Mouse (Mus musculus) gonadal fat pad, adult 2 months (tissue): ENCODE results near the gene Vegfd. TPM values are rescaled to one million over a fixed set of nuclear protein-coding genes. Genes with fewer than 3 reads are reported as not detected.
A peak's percentile ranks its signal among the peaks of the same experiment; 100 is the strongest.

Source experiments
- DNase-seq: peaks from one replicate; pipeline ENCODE4 v3.0.0-alpha.2; 2012; ENCODE audit warnings: low read depth
- polyA plus RNA-seq: library from polyadenylated mRNA; depleted of rRNA; stranded (reverse); fragments of >200 nt; gene quantifications from 2 replicates; pipeline ENCODE4 v1.2.3, GENCODE M21; 2012; rRNA removed

Gene Vegfd
- polyA plus RNA-seq = 8.1 and 10.4 TPM in 2 replicates

DNA sequence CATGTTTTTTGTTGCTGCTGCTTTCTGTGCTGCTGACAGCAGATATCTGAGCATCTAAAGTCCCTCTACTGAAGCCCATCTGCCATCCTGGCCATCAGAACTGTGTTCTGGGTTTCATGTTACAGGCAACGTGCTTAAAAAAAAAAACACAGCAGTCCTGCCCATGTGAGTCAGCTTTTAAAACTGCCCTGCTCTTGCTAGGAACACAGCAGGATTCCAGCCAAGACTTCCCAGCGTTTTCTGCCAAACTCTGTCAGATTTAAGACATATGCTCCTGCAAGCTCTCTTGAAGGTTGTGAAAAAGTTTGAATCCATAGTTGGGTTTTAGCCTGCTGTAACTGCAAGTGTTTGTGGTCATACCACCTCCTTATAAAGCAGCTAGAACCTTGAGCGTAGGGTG is at the start of gene Vegfd:
TSS of gene Vegfd (plus strand) at position 298 of the 400 bp plus-strand sequence.
- DNase-seq = no peak

DNA sequence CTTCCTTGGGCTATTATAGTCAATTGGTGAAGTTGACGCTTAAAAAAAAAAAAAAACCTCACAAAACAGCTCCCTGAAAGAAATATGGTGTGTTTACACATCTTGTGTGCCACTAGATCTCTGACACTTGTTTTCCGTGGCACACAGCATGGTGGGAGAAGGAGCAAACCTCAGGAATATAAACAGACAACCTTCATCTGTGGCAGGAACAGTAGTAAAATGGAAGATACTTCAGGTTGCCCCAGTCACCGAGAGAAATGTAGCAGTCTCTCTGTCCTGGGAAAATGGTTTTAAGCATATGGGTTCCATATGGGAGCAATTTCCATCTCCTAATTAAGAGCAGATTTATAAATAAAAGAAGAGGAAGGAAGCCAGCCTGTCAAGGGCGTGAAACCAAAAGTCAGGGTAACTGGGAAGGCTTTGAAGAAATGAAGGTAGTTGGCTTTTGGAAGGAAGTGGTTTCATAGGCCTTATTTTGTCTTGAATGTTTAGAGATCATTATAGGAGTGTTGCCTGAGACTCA is 49.7 kb upstream of the Vegfd start:
- DNase-seq = no peak

DNA sequence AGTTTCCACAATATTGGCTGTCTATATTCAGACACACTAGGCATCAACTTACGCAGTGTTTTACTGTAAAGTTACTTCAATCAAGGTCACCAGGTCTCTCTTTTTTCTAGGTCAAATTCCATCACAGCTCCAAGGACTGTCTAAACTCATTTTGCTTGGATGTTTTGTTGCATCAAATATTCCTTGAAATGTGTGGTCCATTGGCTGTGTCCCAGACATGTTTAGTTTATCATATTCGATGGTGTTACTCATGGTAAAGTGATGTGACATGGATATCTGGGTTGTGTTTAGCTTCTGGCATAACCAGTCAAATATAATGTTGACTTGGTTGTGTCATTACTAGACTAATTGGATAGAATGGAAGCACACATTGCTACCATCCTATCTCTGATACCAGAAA is 42.8 kb upstream of the Vegfd start:
- no peak for DNase-seq

DNA sequence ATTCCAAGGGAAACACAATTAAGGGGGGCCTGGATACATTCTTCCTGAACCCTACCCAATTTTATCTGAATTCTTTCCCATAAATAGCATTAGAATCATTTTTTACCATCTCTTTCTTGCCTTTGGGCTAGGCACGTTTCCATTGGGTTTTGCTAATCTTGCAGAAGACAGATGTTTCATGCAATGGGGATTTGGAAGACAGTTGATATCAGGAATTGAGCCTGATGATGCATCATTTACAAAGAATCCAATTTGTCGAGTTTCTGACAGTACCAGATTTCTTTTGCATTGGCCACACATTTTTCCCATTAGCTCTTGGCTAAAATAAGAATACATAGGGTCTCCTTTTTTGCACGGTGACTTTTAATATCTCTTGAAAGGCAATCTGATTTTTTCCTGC is 42.4 kb upstream of the Vegfd start:
- DNase-seq = no peak

DNA sequence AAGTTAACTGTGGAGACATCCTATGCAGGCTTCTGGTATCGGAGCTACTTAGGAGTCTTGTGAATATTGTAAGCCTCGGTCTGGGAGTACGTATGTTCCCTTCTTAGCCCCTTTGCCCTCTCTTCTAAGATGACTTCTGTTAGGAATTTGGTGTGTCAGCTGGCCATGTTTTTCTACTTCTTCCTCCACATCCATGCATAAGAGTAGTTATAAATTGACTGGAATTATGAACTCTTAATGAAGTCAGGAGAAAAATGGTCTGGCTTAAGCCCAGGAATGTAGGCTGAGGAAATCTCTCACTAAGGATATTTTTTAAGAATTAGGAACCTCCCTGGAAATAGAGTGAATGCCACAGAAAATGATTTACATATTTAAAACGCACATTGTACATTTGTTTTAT is 34.6 kb upstream of the Vegfd start:
- no peak for DNase-seq

DNA sequence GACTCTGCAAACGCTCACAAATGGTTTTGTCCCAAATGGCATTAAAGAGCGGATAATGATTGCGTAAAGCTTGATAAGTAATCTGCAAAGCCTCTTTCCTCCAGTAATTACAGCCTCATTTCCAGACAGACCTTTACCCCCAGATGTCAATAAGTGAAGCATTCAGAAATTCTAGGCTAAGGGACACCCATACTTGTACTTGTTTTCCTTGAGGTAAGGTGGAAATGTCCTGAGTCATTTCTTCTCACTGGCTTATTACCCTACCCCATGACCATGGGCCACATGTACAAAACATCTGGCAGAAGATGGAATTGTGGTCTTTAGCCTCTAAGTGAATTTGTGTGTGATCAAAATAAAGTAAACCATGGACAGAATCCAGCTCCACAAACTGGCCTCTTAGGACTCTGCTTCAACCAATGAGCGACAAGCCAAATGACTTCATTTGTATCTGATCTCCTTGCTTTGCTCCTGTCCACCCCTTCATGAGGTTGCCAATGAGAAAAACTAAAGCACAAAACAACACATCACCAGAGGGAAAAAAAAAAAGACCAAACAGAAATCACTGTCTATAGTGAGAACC is 27.7 kb upstream of the Vegfd start:
- DNase-seq = no peak

DNA sequence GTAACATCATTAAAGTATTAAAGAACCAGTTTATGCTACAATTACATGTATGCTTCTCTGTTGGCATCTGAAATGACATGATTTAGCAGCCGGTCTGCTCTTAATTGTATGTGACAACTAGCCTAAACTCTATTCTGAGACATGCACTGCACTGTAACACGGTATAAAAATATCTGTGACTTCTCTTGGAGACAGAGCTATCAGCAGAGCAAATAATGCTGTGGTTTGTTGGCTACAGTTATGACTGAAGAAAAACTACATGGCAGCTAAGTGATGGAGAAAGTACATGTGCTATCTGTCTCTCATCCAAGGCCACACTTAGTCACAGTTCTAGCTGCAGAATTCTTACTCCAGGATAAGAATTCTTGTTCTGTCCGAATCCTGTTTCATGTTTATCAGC is 24.2 kb upstream of the Vegfd start:
- DNase-seq = no peak

DNA sequence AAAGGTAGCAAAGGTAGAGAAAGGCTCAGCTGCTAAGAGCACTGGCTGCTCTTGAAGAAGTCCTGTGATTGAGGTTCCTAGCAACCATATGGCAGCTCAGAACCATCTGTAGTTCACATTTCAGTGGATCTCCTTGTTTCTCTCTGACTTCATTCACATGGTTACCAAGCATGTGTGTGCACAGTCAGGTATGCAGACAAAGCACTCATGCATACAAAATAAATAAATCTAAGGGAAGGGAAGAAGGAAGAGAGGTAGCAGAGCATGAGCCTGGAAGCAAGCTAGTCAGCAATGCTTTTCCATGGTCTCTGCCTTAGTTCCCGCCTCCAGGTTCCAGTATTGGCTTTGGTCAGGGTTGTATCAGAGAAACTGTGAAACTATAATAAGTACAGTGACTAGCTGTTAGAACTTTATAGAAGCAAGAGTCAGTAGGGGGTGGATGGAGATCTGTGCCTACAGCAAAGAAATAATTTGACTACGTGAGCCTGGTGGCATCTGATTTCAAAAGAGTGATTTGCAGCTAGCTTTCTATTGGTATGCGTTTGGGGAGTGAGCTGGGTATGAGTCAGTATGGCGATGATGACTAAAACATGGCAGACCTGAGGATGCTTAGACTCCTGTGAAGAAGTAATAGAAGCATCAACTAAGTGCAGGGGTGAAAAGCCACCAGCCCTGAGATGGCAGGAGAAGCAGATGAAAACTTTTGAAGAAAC is 7.9 kb upstream of the Vegfd start:
- DNase-seq = no peak

DNA sequence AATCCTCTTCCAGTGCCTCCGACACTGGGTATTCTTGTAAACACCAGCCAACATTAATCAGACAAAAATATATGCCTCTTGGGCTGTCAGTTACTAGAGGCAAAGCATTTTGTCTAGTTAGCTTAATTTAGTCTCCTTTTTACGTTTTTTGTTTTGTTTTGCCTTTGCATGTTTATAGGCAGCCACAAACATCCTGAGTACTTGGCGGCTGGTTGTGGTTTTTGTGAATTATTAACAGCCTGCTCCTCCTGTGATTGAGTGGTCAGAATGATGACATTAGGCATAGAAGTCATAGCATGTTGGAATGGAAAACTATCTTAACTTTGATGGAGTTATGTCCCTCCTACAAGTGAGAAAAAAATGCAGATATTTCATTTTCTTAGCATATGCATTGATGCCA is 2.6 kb upstream of the Vegfd start:
- no peak for DNase-seq

DNA sequence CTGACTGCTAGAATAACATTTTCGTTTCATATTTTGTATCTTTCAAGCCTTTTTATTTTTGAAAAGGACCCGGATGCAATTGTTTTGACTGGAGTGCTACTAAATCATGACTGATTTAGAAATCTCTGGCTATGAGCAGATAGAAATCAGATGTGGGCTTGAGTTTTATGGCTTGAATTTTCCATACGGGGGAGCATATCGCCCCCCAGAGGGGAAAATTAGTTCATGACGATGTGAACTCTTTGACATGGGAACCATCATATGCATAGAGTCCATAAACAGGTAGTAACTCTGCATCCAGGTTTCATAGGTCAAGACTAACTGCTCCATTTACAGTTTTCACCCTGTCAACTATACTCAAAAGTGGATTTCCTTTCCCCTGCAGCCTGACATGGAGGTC is 1.4 kb downstream of the Vegfd start:
- DNase-seq = no peak

DNA sequence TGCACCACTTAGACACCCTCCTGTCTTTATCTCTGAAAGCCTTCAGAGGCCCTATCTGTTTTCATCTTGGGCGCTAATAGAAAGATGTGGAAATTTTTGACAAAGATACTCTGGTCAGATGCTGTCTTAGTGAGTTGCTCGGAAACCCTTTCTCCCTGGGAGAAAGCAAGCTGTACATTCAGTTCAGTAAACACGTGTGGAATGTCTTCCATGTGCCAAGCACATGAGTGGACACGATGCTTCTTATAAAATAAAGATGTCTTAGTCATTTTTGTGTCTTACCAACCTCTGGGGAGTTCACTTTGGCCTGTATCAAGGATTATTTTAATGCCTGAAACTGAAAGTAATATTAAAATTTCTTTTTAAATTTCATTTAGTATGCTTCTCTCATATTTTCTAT is 6.5 kb downstream of the Vegfd start:
- DNase-seq = no peak

DNA sequence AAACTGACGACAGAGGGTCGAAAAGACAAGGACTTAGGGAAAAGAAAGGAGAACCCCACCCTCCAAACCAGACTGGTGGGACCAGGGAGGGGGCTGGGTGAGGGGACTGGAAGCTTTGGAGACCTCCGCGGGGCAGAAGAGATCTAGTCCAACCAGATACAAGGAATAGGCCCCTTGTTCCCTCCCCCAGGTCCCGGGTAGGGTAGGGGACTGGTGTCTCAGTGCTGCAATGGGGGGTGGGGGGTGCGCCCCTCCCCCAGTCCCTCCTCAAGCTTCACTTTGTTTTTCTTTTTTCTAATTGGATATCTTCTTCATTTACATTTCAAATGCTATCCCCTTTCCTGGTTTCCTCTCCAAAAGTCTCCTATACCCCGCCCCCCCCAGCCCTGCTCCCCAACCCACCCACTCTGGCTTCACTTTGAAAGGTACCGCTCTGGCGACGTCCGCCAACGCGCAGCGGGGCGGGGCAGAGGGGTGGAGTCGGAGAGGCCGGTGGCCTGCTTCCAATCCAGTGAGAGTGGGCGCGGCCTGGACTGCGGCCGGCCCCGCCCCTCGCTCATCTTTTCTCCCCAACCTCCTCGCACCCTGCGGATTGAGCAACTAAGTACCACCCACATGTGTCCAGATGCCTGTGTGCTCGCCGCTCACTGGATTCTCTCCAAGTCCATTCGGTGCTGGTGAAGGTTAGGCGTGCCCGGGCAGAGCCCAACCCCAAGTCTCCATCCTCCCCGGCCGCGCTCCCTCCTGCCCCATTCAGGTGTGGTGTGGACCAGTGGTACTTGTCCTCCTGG is 8.6 kb downstream of the Vegfd start:
- DNase-seq = peak; percentile 40

DNA sequence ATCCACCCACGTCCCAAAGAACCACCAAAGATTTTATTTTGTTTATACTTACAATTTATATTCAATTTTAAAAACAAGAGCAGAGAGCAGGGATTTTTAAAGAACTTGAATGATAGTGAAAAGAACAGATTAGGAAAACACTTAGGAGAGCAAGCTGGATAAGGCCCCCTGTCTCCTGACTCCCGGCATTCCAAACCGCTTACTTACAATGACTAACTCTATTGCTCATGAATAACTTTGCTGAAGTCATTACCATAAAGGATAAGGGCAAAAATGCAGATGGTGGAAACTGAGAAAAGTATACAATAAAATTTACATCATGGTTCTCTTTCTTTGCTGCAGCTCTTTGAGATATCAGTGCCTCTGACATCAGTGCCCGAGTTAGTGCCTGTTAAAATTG is 20.9 kb downstream of the Vegfd start:
- DNase-seq = no peak

DNA sequence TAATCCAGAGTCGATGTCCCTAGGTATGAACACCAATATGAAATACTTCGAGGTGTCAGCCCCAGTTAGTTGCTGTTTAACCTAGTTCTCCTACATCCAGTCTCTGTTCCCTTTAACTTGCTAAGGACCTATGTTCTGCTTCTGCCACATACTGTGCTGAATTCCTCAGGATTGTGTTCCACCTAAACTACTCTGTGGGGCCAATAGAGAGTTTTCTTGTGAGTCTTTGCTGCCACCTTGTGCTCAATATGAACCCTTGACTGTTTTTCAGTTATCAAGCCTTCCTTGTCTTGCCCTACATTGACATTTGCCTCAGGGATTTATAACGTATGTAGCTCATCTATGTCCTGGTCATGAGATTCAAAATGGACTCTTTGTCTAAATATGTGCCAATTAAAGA is 25.3 kb downstream of the Vegfd start:
- no peak for DNase-seq

DNA sequence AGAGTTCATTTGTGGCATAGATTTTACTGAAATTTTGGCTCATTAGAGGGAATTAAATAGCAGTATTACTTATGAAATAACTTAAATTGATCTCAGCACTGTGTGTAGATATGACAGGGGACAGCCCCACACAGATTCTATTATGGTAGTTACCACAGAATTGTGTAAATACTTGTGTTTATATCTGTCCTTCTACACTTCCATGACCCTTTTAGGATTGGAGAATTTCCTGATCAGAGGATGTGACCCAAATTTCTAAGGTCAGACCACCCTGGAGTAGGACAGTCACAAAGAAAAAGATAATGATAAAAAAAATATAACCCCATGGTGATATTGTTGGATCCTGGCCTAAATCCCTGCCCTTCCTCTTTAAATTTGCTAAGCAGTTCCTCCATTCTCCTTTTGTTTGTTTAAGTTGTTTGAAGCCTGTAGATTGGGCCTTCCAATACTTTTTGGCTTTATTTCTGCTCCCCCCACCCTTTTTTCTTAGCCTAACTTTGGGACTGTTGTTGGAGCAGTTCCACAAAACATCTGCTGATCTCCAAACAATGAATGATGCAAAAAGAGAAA is 32.0 kb downstream of the Vegfd start:
- DNase-seq = no peak

DNA sequence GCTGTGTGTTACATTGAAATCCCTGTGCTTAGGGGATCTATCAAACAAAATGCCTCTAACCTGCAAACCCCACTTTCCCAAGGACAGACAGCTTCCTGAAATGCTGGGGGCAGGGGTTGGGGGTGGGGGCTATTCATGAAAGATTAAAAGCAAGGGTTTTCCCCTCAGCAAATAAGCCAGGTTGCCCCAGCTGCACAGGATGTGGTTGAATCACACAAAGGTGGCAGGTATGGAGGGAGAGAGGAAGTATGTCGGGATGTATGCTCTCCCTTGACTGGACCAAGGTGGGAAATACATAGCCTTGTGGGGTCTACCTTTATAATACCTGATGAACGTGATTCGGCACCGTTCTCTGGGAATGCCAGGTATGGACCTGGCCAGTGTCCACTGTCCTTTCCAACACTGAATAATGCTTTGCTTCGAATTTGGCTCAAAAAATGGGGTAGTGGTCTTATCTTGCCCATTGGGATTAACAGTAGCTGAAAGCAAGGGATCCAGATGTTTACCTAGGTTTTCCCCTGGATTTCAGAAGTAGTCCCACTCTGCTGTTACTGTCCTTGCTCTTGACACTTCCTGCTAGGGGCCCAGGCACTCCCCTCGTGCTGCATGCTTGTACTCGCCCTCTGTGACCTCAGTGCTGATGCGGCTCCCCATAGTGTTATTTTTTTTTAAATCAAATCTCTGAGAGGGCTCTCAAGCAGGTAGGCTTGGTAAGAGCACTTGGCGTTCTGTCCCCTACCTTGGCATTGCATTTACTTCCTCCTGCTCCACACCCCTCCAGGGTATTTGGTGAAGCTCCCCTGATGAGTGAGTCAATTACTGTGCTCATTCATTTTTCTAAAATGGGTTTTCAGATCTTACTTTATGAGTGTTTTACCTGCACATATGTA is 33.2 kb downstream of the Vegfd start:
- DNase-seq = no peak

DNA sequence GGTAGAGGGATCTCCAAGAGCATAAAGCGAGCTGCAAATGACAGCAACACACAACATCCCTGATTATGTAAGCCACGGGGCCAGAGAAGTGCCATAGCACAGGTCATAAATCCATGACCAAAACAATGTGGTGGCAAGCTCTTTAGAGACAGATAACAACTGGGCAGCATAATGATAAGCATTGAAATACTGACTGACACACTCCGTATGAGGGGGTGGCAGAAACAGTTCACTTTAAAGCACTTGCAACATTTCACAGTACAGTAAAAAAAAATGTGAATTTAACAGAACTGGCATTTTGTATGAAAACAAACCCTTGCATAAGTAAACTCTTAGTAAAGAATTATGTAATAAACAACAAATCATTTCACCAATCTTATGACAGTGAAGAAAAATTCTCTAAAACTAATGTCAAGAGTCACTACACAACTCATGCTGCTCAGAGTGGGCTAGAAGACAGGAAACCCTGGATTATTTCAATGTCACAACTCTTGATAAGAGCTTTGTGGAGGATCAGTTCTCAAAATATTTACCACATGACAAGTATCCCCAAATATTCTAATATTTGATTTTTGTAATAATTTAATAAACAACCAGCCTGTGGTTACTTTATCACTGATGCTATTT is 35.2 kb downstream of the Vegfd start:
- DNase-seq = no peak

DNA sequence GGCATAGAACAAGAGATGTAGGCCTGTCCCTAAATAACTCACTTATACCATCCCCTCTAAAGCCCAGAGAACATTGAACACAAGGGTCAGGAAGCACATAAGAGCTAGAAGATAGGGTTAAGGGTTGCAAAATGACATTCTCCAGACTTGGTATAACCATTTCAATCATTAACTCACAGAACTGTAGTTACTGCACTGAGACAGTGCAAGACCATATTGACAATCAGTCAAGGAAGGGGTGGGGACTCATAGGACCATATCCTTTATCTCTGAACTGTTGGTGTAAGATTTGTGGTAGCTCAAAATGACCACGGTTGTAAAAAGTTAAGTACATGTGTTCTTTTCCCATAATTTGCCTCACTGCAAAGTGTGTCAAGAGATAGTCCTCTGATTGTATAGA is 37.4 kb downstream of the Vegfd start:
- no peak for DNase-seq

DNA sequence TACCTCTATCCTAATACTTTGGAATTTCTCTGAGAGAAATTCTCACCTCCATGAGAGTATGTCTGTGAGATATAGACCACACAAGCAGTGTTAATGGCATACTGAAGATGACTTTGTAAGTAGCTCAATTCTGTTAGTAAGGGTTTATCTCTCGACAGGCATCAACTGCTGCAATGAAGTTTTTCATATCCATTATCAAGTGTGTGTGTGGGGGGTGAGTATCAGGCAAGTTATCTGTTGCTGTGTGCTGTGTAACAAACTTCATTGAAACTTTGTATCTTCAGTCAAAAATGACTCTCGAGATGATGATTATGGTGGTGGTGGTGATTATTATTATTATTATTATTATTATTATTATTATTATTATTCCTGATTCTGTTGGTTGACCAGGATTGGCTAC is 43.6 kb downstream of the Vegfd start:
- DNase-seq = no peak

DNA sequence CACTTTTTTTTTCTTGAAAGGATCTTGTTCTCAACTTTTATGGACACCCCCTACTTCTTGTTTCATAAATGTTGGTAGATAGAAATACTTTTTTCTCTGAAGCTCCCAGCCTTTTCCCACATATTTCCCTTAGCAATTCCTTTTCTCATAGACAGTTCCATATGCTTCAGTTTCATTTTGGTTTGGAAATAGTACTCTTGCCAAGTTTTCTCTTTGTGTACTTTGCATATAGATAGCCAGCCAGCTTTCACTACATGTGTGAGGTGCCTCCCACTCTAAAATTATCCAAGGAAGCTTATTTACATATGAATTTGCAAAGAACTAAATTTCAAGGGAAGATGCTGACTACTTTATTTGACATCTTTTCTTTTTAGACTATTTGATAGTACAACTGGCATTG is 44.8 kb downstream of the Vegfd start:
- DNase-seq = no peak

DNA sequence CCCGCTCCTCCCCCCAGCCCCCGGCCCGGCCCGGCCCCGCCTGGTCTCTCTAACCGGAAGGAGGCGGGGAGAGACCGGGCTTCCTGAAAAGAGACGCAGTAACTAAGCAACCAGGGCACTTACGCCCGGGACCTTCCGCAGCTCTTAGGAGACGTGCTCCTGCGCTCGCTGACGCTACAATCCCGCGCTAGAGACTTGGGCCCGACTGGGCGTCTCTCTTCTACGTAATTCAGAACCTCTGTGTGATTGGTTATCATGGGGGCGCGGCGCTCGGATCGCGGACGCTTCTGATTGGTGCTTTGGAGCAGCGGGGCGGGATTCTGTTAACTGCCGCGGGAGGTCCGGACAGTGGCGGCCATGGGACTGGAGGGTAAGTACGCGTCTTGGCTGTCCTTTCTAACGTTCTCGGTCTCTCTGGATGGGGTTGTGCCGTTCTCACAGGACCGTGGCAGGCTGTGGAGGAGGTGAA is 46.3 kb downstream of the Vegfd start, which contains the start of gene Piga:
TSS of gene Piga (plus strand) at position 317 of the 469 bp plus-strand sequence.
- DNase-seq = no peak
